Mouse (Mus musculus) midbrain, embryonic 16.5 days (tissue): ENCODE data around the gene Nuak2. TPM values are rescaled to one million over a fixed set of nuclear protein-coding genes. Genes with fewer than 3 reads are reported as not detected.

Experiments used
- ATAC-seq: fragments of 200-750 bp; cut with Nextera tagmentation; 2 replicates; pipeline ENCODE4 v1.8.0; 2017; ENCODE audit warnings: moderate TSS enrichment
- H3K27ac ChIP-seq: fragments of 300-500 bp; sonication (generic); 2 replicates; pipeline ENCODE4 v1.5.1; 2014; ENCODE audit warnings: mild to moderate bottlenecking, low read length, mixed read lengths
- H3K27me3 ChIP-seq: fragments of 300-500 bp; sonication (generic); 2 replicates; pipeline ENCODE4 v1.6.1; 2014; ENCODE audit warnings: low read depth, low read length, mixed read lengths; ENCODE audit not compliant: control insufficient read depth, insufficient read depth
- H3K36me3 ChIP-seq: fragments of 300-500 bp; sonication (generic); 2 replicates; pipeline ENCODE4 v1.6.1; 2014; ENCODE audit warnings: mild to moderate bottlenecking, low read length, moderate library complexity, mixed read lengths; ENCODE audit not compliant: control insufficient read depth, insufficient read depth
- H3K4me1 ChIP-seq: fragments of 300-500 bp; sonication (generic); 2 replicates; pipeline ENCODE4 v1.6.1; 2014; ENCODE audit warnings: mild to moderate bottlenecking, low read length, mixed read lengths; ENCODE audit not compliant: control insufficient read depth, insufficient read depth
- H3K4me2 ChIP-seq: fragments of 300-500 bp; sonication (generic); 2 replicates; pipeline ENCODE4 v1.6.1; 2014; ENCODE audit warnings: mild to moderate bottlenecking, low read length, mixed read lengths
- H3K4me3 ChIP-seq: fragments of 300-500 bp; sonication (generic); 2 replicates; pipeline ENCODE4 v1.5.1; 2014; ENCODE audit warnings: low read depth, mild to moderate bottlenecking, low read length, moderate library complexity, mixed read lengths
- H3K9ac ChIP-seq: fragments of 300-500 bp; sonication (generic); 2 replicates; pipeline ENCODE4 v1.6.1; 2014; ENCODE audit warnings: low read depth, low read length, mixed read lengths
- H3K9me3 ChIP-seq: fragments of 300-500 bp; sonication (generic); replicated peaks from 2 replicates; pipeline ENCODE4 v1.6.1; 2014; ENCODE audit warnings: mild to moderate bottlenecking, low read length, mixed read lengths; ENCODE audit not compliant: control insufficient read depth, poor library complexity, severe bottlenecking
- WGBS: fragments of 180-500 bp; shearing (Covaris S2); extraction: QIAGEN DNeasy Blood & Tissue Kit; methylation state at CpG from one replicate; pipeline ENCODE4 v1.1.7; 2014; 5-methylcytosine and 5-hydroxymethylcytosine counted together
- polyA plus RNA-seq: library from polyadenylated mRNA; unstranded; fragments of >200 nt; fragmentation: Nextera tagmentation; extraction: Ambion mirVana; gene quantifications from 2 replicates; pipeline ENCODE4 v1.2.1, GENCODE M21; 2015

The Nuak2 gene
- polyA plus RNA-seq, 1 experiment from 2014 or later = 19.8 TPM

- Histone ChIP-seq H3K9me3 (no peaks in the 10 kb centered on the region), H3K4me3 (no peak overlapping the region), H3K4me1 (peaks cover 46% of the 10 kb centered on the region), H3K9ac (no peak overlapping the region), H3K27ac (peak overlapping the region; percentile 65), H3K4me2 (no peak overlapping the region), H3K27me3 (no peaks in the 10 kb centered on the region), H3K36me3 (no peaks in the 10 kb centered on the region)
- WGBS = 38% methylated on average over 5 of the region's 5 CpGs
- no peak for ATAC-seq
These were observed 56.4 kb downstream of the Nuak2 start for GRCm38 (mm10) chr1:132372354-132372753.

- Histone ChIP-seq H3K9ac (no peak overlapping the region), H3K36me3 (no peaks in the 10 kb centered on the region), H3K27me3 (no peaks in the 10 kb centered on the region), H3K9me3 (no peaks in the 10 kb centered on the region), H3K27ac (peak overlapping the region; percentile 65), H3K4me2 (no peak overlapping the region), H3K4me1 (peaks cover 43% of the 10 kb centered on the region), H3K4me3 (no peak overlapping the region)
- WGBS = 73% methylated on average over 6 of the region's 6 CpGs
- peak; percentile 11; the same call in 1 of the 2 replicates for ATAC-seq
These were observed 57.1 kb downstream of the Nuak2 start for GRCm38 (mm10) chr1:132372896-132373534.

GRCm38 (mm10) chr1:132374140-132374872, 58.4 kb downstream of the Nuak2 start:
- no peak for ATAC-seq
- H3K27ac ChIP-seq = no peak overlapping the region

GRCm38 (mm10) chr1:132374873-132375244, 58.9 kb downstream of the Nuak2 start:
- Histone ChIP-seq H3K4me3 (no peak overlapping the region), H3K9me3 (no peaks in the 10 kb centered on the region), H3K36me3 (peaks cover 9% of the 10 kb centered on the region; the same call in 1 of the 2 replicates), H3K4me2 (no peak overlapping the region), H3K27ac (no peak overlapping the region), H3K4me1 (peaks cover 43% of the 10 kb centered on the region), H3K9ac (no peak overlapping the region), H3K27me3 (no peaks in the 10 kb centered on the region)
- 83% methylated on average over 3 of the region's 3 CpGs for WGBS
- no peak for ATAC-seq

More at GRCm38 (mm10) chr1:132374140-132374872, 58.4 kb downstream of the Nuak2 start:
- no peak overlapping the region for H3K4me2 ChIP-seq
- H3K4me1 ChIP-seq = peaks cover 43% of the 10 kb centered on the region
- H3K36me3 ChIP-seq = peaks cover 7% of the 10 kb centered on the region; the same call in 1 of the 2 replicates
- WGBS = 60% methylated on average over 5 of the region's 5 CpGs
- no peak overlapping the region for H3K4me3 ChIP-seq
- H3K27me3 ChIP-seq = no peaks in the 10 kb centered on the region
- no peak overlapping the region for H3K9ac ChIP-seq
- H3K9me3 ChIP-seq = no peaks in the 10 kb centered on the region

- Histone ChIP-seq H3K4me2 (no peak overlapping the region), H3K4me1 (peaks cover 43% of the 10 kb centered on the region), H3K9me3 (no peaks in the 10 kb centered on the region), H3K4me3 (no peak overlapping the region), H3K27ac (0 out of 2 replicates have a peak overlapping the region, but pooled peaks have one; percentile 10), H3K36me3 (peaks cover 9% of the 10 kb centered on the region; the same call in 1 of the 2 replicates), H3K27me3 (no peaks in the 10 kb centered on the region), H3K9ac (no peak overlapping the region)
- ATAC-seq = no peak
- 34% methylated on average over 4 of the region's 4 CpGs for WGBS
These were observed 59.3 kb downstream of the Nuak2 start for GRCm38 (mm10) chr1:132375256-132375655.

GRCm38 (mm10) chr1:132376211-132377054, 60.5 kb downstream of the Nuak2 start:
- ATAC-seq = no peak
- Histone ChIP-seq H3K4me2 (no peak overlapping the region), H3K27ac (no peak overlapping the region), H3K4me3 (no peak overlapping the region), H3K4me1 (peaks cover 39% of the 10 kb centered on the region), H3K9ac (no peak overlapping the region), H3K36me3 (peaks cover 12% of the 10 kb centered on the region; the same call in 1 of the 2 replicates), H3K27me3 (no peaks in the 10 kb centered on the region), H3K9me3 (no peaks in the 10 kb centered on the region)
- 72% methylated on average over 8 of the region's 8 CpGs for WGBS

GRCm38 (mm10) chr1:132377055-132377365, 61.1 kb downstream of the Nuak2 start:
- Histone ChIP-seq H3K9me3 (no peaks in the 10 kb centered on the region), H3K4me2 (no peak overlapping the region), H3K9ac (no peak overlapping the region), H3K4me3 (no peak overlapping the region), H3K27me3 (no peaks in the 10 kb centered on the region), H3K36me3 (peaks cover 12% of the 10 kb centered on the region; the same call in 1 of the 2 replicates), H3K27ac (no peak overlapping the region), H3K4me1 (peaks cover 36% of the 10 kb centered on the region)
- ATAC-seq = no peak
- 78% methylated on average over 7 of the region's 7 CpGs for WGBS

- no peak for ATAC-seq
- Histone ChIP-seq H3K9ac (no peak overlapping the region), H3K4me1 (peaks cover 29% of the 10 kb centered on the region), H3K9me3 (no peaks in the 10 kb centered on the region), H3K4me2 (no peak overlapping the region), H3K27ac (no peak overlapping the region), H3K27me3 (no peaks in the 10 kb centered on the region), H3K4me3 (no peak overlapping the region), H3K36me3 (peaks cover 12% of the 10 kb centered on the region; the same call in 1 of the 2 replicates)
- WGBS = 89% methylated on average over 3 of the region's 3 CpGs
These were observed 61.9 kb downstream of the Nuak2 start for GRCm38 (mm10) chr1:132377811-132378210.
